Mouse (Mus musculus) erythroblast, embryonic 14.5 days (primary cell): ENCODE measurements around the gene Pde10a.

ENCODE experiments used
- GATA1 ChIP-seq: IDR thresholded peaks from 2 replicates; pipeline ENCODE4 v1.6.1; 2012; ENCODE audit warnings: low read length, inconsistent platforms, mixed read lengths
- TAL1 ChIP-seq: IDR thresholded peaks from 3 replicates; pipeline ENCODE4 v1.6.1; 2012; ENCODE audit warnings: low read length, inconsistent platforms, mixed read lengths

DNA sequence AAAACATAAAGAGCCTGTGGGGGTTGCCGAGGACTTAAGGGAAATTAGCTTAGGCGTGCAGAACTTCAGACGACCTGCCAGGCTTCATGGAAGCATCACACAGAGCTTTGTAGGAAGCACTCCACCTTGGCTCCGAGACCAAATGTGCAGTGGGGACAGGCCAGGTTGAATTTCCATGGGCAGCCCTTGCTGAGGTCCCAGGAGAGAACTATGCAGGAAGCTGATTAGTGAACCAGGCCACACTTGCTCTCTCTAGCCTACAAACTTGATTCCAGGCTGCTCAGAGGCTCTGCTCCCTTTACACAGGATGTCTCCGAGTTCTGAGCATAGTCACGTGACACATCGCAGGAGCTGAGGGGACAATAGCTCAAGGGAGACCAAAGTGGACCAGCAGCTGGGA is 175.9 kb downstream of the Pde10a start:
- no peak for TF ChIP-seq TAL1
- no peak for TF ChIP-seq GATA1
